Mouse (Mus musculus) retina, embryonic 14.5 days (tissue): ENCODE results near the gene Kl.

Experiments used
- DNase-seq: peaks from one replicate; pipeline ENCODE4 v3.0.0-alpha.2; 2015; ENCODE audit warnings: low spot score

Kl gene

GRCm38 (mm10) chr5:151028906-151029305 lies 76.5 kb downstream of the Kl start:
- no peak for DNase-seq

- no peak for DNase-seq
These were observed 82.5 kb downstream of the Kl start for GRCm38 (mm10) chr5:151034715-151035512.

GRCm38 (mm10) chr5:151037871-151038270 lies 85.5 kb downstream of the Kl start:
- no peak for DNase-seq

- DNase-seq = no peak
These were observed 90.5 kb downstream of the Kl start for GRCm38 (mm10) chr5:151042911-151043310.
